Mouse (Mus musculus) lung, postnatal 4 days (tissue): ENCODE data around the gene Gm10803.
"Not testable (repeated sequence)": the region's sequence is repeated elsewhere in the genome, so short reads cannot be mapped to it uniquely, and the experiment has no call there.

ENCODE experiments used
- DNase-seq, 2 experiments: peaks; one replicate each; pipeline ENCODE4 v3.0.0; 2021

Gm10803 gene

DNA sequence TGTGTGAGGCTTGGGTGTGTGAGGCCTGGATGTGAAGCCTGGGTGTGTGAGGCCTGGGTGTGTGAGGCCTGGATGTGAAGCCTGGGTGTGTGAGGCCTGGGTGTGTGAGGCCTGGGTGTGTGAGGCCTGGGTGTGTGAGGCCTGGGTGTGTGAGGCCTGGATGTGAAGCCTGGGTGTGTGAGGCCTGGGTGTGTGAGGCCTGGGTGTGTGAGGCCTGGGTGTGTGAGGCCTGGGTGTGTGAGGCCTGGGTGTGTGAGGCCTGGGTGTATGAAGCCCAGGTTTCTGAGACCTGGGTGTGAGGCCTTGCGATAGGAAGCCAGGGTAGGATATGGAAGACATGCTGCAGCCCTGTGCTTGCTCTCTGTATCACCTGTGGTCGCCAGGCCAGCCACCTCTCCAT, at the start of gene Gm10803:
Gene Gm10803, plus strand, starts transcription at position 301 of the 400 bp plus-strand sequence.
- DNase-seq, result not testable (repeated sequence)

GRCm38 (mm10) chr2:93510839-93511238, 49.5 kb upstream of the Gm10803 start:
- DNase-seq, result no peak

GRCm38 (mm10) chr2:93512130-93512529, 48.2 kb upstream of the Gm10803 start:
- no peak for DNase-seq

- no peak for DNase-seq
Measured at GRCm38 (mm10) chr2:93515246-93515645, 45.1 kb upstream of the Gm10803 start.

DNA sequence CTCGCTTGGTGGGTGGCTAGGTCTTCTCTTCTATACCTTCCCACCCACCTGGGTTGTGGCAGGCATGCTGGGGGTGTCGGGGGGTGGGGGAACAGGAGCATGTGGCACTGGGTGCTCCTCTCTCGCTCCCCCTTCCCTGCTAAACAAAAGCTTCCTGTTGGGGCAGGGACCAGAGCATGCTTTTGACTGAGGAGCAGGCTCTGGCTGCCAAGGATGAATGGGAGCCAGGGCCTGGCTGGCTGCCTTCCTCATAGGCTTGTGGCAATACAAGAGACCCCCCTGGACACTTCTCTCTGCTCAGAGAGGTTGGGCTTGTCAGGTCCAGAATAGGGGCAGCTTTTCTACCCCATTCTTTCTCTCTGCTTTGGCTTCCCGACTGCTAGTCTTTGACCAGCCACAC, 39.3 kb upstream of the Gm10803 start:
- DNase-seq, result peak; percentile 25 to 69

- DNase-seq, result no peak
Measured at GRCm38 (mm10) chr2:93521571-93521970, 38.8 kb upstream of the Gm10803 start.

DNA sequence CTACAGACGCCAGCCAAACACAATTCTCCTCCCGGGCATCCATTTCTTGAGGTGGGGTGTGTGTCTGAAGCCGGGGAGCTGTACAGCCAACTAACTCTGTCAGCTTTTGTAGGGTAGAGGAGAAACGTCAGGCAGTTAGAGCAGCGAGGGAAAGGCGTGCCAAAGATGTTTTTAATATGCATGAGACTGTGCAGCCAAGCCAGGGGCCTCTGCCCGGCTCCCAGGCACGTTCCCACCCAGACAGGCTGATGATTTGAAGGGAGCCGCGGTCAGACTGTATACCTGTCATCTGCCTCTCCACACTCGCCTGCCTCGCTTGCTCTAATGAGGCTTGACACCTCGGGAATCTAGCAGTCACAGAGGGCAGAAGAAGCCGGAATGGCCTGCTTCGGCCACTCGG, 38.4 kb upstream of the Gm10803 start:
- no peak for DNase-seq

GRCm38 (mm10) chr2:93525033-93525762, 35.2 kb upstream of the Gm10803 start:
- DNase-seq, result no peak

GRCm38 (mm10) chr2:93529602-93530001, 30.8 kb upstream of the Gm10803 start:
- DNase-seq, result peak in 1 of 2 experiments; percentile 35

GRCm38 (mm10) chr2:93533891-93534290, 26.5 kb upstream of the Gm10803 start:
- DNase-seq, result peak in 1 of 2 experiments; percentile 45

DNA sequence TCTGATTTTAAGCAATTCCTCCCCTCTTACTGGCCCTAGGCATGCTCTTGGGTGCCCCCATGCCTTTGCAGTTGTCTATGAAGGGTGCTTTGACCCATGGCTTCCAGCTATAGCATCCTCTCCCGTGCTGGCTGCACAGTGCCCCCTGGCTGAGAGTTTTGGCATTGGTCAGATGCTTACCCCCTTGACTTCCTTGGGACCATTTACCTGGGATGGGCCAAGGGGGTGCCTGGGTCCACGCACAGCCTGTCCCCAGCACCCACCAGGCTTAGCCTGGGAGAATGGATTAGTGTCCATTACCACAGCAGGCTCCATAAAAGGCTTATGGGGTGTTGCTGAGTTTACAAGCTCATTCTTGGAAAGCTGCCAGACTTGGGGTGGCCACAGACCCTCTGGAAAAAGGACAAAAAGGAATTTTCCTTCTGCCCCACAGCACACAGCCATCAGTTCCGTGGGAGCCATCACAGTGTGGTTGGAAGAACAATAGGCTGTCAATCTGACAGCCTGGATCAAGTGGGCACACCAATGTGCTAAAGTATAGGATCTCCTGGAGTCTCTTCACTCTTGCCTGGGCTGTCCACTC, 22.9 kb upstream of the Gm10803 start:
- DNase-seq, result no peak

- no peak for DNase-seq
Measured at GRCm38 (mm10) chr2:93538140-93538539, 22.2 kb upstream of the Gm10803 start.

DNA sequence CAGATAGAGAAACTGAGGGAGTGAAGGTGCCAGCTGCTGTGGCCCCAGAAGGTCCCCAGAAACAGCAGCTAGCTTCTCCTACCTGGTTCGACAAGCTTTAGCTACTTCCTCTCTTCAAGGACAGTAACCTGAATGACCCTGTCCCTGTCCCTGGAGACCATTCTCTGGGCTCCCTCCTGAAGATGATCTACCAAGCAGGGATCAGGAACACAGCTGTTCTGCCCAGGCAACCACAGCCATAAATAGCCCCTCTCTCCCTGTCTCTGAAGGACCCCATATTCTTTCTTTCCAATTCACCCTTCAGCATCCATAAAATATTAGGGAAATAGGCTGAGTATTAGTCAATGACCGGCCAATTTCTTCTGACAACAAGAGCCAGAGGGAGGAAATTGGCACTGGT, 18.6 kb upstream of the Gm10803 start:
- no peak for DNase-seq

DNA sequence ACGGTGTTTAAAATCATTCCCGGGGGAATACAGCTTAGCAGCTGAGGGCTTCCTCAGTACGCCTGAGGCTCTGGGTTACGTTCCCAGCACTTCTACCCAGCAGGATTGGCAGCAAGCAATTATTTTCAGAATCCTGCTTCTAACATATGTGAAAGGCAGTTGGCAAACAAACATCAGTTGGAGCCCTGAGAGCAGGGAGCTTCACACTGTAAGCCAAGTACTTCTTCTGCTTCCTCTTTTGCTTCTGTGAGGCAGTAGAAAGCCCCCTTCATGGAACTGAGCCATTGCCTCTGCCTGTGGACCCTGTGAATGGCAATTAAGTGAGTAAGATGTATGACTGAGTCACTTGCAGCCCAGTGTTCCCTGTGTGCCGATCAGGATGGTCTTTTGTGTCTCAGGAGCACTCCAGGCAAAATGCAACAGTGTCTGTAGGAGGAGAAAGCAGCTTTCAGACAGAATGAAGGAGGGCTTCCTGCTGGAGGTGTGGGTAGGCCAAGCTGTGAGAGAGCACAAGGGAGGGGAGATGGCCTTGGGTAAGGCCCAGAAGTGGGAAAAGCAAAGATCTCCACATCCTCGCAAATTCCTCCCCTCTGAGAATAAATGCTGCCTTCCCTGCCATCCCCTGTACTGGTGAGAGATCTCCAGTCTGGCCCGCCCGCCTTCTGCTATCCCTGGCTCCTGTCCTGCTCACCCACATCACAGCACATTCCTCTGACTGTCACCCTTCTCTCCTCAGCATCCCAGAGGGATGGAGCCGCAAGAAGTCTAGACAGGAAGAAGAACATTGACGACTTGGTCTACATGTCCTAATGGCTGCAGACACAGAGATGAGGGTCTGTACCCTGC, 7.5 kb upstream of the Gm10803 start:
- no peak for DNase-seq

DNA sequence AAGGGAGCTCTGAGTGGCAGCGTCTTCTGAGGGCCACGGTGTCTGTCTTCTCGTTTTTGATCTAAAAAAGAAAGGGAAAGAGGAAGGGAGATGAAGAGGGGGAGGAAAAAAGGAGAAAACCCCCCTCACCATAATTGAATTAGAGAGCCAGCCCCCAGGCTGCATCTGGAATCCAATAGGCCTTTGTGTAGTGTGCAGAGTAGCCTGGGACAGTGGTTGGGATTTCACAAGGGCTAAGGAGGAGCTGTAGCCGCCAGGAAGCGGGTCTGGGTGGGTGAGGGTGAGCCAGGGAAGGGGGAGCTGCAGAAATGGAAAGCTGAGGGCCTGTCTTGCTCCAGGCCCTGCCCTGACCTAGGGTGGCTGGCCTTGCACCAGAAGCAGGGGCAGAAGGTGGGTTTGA, 6.5 kb upstream of the Gm10803 start:
- DNase-seq, result no peak

GRCm38 (mm10) chr2:93565647-93566046, 5.3 kb downstream of the Gm10803 start:
- DNase-seq, result no peak

GRCm38 (mm10) chr2:93567675-93568074, 7.3 kb downstream of the Gm10803 start:
- DNase-seq, result peak; percentile 10 to 52

- peak in 1 of 2 experiments; percentile 53 for DNase-seq
Measured at GRCm38 (mm10) chr2:93572565-93572964, 12.2 kb downstream of the Gm10803 start.

GRCm38 (mm10) chr2:93581271-93581670, 20.9 kb downstream of the Gm10803 start:
- DNase-seq, result no peak

DNA sequence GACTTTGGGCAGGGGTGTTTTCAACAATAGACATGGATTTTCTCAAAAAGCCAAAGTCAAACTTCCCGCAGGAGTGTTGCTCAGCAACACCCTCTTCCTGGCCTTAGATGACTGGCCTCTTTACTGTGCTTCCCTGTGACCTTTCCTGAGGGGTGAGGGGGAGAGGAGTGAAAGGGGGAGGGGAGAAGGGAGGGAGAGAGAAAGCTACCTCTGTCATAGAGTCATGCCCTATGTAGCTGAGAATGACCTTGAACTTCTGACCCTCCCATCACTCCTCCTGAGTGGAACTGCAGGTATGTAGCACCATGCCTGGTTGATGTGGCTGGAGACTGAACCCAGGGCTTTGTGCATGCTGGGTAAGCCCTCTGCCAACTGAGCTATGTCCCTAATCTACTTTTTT, 25.5 kb downstream of the Gm10803 start:
- DNase-seq, result no peak

DNA sequence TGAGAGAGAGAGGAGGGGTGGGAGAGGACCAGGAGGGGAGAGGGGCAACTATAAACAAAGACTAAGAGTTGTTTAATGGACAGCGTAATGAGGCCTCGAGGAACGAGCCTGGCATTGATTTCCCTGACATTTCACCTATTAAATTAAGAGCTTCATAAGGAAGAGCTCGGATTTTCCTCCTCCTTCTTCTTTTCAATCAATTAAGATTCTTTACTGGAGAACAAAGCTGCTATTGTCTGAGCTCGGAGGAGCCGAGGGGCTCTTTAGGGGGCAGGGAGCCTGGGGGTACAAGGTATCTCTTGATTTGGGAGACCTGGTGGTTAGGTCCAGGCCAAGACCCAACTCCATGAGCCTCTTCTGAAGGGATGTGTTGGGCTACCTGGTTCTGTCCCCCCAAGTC, 27.1 kb downstream of the Gm10803 start:
- DNase-seq, result no peak

DNA sequence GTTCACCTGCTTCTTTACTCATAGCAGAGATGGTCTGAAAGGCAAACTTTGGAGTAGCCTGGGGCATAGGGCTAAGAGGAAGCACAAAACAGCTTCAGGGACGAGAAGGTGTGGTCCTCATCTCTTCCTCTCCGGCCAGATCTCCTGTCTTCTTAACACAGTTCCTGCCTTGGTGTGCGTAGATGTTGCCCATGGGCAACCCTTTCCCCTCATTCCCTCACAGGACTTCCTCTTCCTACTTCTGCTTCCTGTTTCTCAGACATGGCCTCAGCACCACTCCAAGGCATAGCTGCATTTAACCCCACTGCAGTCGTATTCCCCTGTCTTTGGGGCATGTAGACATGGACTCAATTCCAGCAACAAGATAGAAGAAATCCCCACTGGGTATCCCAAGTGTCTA, 29.5 kb downstream of the Gm10803 start:
- DNase-seq, result peak in 1 of 2 experiments; percentile 26

GRCm38 (mm10) chr2:93591706-93592105, 31.3 kb downstream of the Gm10803 start:
- no peak for DNase-seq
